Mouse (Mus musculus) midbrain, embryonic 11.5 days (tissue): ENCODE results near the gene Palb2. TPM values are rescaled to one million over a fixed set of nuclear protein-coding genes. Genes with fewer than 3 reads are reported as not detected.

ENCODE experiments used
- polyA plus RNA-seq: library from polyadenylated mRNA; unstranded; fragments of >200 nt; fragmentation: Nextera tagmentation; extraction: Ambion mirVana; gene quantifications from 2 replicates; pipeline ENCODE4 v1.2.1, GENCODE M21; 2014

The Palb2 gene
- polyA plus RNA-seq, 1 experiment from 2014 or later: 19.0 TPM

Other genes with a start within 250 kb of the Palb2 start
- 14.5 and 19.1 TPM in 2 replicates for gene Cog7, start 151.3 kb downstream of the Palb2 start, polyA plus RNA-seq
- 54.1 and 55.7 TPM in 2 replicates for gene Gga2, start 111.8 kb downstream of the Palb2 start, polyA plus RNA-seq
- 94.1 and 94.6 TPM in 2 replicates for gene Ubfd1, start 65.8 kb downstream of the Palb2 start, polyA plus RNA-seq
- 13.4 and 16.3 TPM in 2 replicates for gene Ears2, start 65.7 kb downstream of the Palb2 start, polyA plus RNA-seq
- gene Ndufab1, start 31.1 kb downstream of the Palb2 start, polyA plus RNA-seq: 688 and 709 TPM in 2 replicates
- gene Dctn5, start 56 bp upstream of the Palb2 start, polyA plus RNA-seq: 140 and 141 TPM in 2 replicates
- gene Plk1, start 26.5 kb upstream of the Palb2 start, polyA plus RNA-seq: 114 and 129 TPM in 2 replicates
- 0.04 and 0.07 TPM in 2 replicates for gene Ern2, start 53.2 kb upstream of the Palb2 start, polyA plus RNA-seq
- gene Chp2, start 86.5 kb upstream of the Palb2 start, polyA plus RNA-seq: 0.20 and 0.29 TPM in 2 replicates
- 15.3 and 17.9 TPM in 2 replicates for gene Prkcb, start 155.8 kb upstream of the Palb2 start, polyA plus RNA-seq